Mouse (Mus musculus): ENCODE results near the gene Rara. TPM values are rescaled to one million over a fixed set of nuclear protein-coding genes. Genes with fewer than 3 reads are reported as not detected.

Gene Rara
- polyA plus RNA-seq, 1 experiment from 2014 or later, result 43.7 TPM

GRCm38 (mm10) chr11:98942923-98943641 is 15.5 kb downstream of the Rara start:
- Histone ChIP-seq H3K27me3 (ENCODE audit: low read depth, poor library complexity, severe bottlenecking) (no peaks in the 10 kb centered on the region), H3K36me3 (peaks cover 29% of the 10 kb centered on the region), H3K27ac (peak overlapping the region; percentile 95), H3K9me3 (replicated peaks) (no peaks in the 10 kb centered on the region), H3K4me1 (peaks cover 91% of the 10 kb centered on the region), H3K4me3 (peak overlapping the region; percentile 78)
- WGBS, result 84% methylated on average over 8 of the region's 8 CpGs
- peak; percentile 36 for DNase-seq (ENCODE audit: low spot score)

- Histone ChIP-seq H3K27me3 (ENCODE audit: low read depth, poor library complexity, severe bottlenecking) (no peaks in the 10 kb centered on the region), H3K4me1 (peaks cover 83% of the 10 kb centered on the region), H3K27ac (peak overlapping the region; percentile 95), H3K36me3 (peaks cover 34% of the 10 kb centered on the region), H3K9me3 (replicated peaks) (no peaks in the 10 kb centered on the region), H3K4me3 (peak overlapping the region; percentile 78)
- 34% methylated on average over 14 of the region's 14 CpGs for WGBS
- DNase-seq (ENCODE audit: low spot score), result no peak
These were observed 16.3 kb downstream of the Rara start for GRCm38 (mm10) chr11:98943741-98944461.

GRCm38 (mm10) chr11:98944897-98945604 is 17.4 kb downstream of the Rara start:
- no peak for DNase-seq (ENCODE audit: low spot score)
- no peak overlapping the region for H3K4me3 ChIP-seq
- peaks cover 82% of the 10 kb centered on the region for H3K4me1 ChIP-seq
- WGBS, result 31% methylated on average over 11 of the region's 11 CpGs
- H3K27ac ChIP-seq, result peak overlapping the region; percentile 95
- H3K36me3 ChIP-seq, result peaks cover 43% of the 10 kb centered on the region
- no peaks in the 10 kb centered on the region for H3K27me3 ChIP-seq (ENCODE audit: low read depth, poor library complexity, severe bottlenecking)
- H3K9me3 ChIP-seq (replicated peaks), result no peaks in the 10 kb centered on the region

- Histone ChIP-seq H3K9me3 (replicated peaks) (no peaks in the 10 kb centered on the region), H3K4me3 (no peak overlapping the region), H3K27ac (peak overlapping the region; percentile 95), H3K4me1 (peaks cover 81% of the 10 kb centered on the region), H3K27me3 (ENCODE audit: low read depth, poor library complexity, severe bottlenecking) (no peaks in the 10 kb centered on the region), H3K36me3 (peaks cover 46% of the 10 kb centered on the region)
- 51% methylated on average over 3 of the region's 3 CpGs for WGBS
- no peak for DNase-seq (ENCODE audit: low spot score)
These were observed 18.0 kb downstream of the Rara start for GRCm38 (mm10) chr11:98945605-98945977.

GRCm38 (mm10) chr11:98947969-98948569 is 20.5 kb downstream of the Rara start:
- peaks cover 76% of the 10 kb centered on the region for H3K4me1 ChIP-seq

GRCm38 (mm10) chr11:98949242-98949957 is 21.8 kb downstream of the Rara start:
- peak overlapping the region; percentile 12; the same call in 1 of the 2 replicates for H3K27ac ChIP-seq
- peaks cover 69% of the 10 kb centered on the region for H3K36me3 ChIP-seq
- H3K4me3 ChIP-seq, result no peak overlapping the region
- no peak for DNase-seq (ENCODE audit: low spot score)
- no peaks in the 10 kb centered on the region for H3K9me3 ChIP-seq (replicated peaks)
- WGBS, result 79% methylated on average over 12 of the region's 12 CpGs
- H3K27me3 ChIP-seq (ENCODE audit: low read depth, poor library complexity, severe bottlenecking), result no peaks in the 10 kb centered on the region
- peaks cover 76% of the 10 kb centered on the region for H3K4me1 ChIP-seq

More at GRCm38 (mm10) chr11:98947969-98948569, 20.5 kb downstream of the Rara start:
- peaks cover 69% of the 10 kb centered on the region for H3K36me3 ChIP-seq
- no peaks in the 10 kb centered on the region for H3K27me3 ChIP-seq (ENCODE audit: low read depth, poor library complexity, severe bottlenecking)
- WGBS, result 88% methylated on average over 18 of the region's 18 CpGs
- no peak for DNase-seq (ENCODE audit: low spot score)
- H3K4me3 ChIP-seq, result no peak overlapping the region
- no peaks in the 10 kb centered on the region for H3K9me3 ChIP-seq (replicated peaks)
- H3K27ac ChIP-seq, result no peak overlapping the region

- peak overlapping the region; percentile 12; the same call in 1 of the 2 replicates for H3K27ac ChIP-seq
- WGBS, result 89% methylated on average over 7 of the region's 7 CpGs
These were observed 22.4 kb downstream of the Rara start for GRCm38 (mm10) chr11:98949958-98950460.

GRCm38 (mm10) chr11:98950484-98950883 is 22.9 kb downstream of the Rara start:
- 92% methylated on average over 9 of the region's 9 CpGs for WGBS
- Histone ChIP-seq H3K4me3 (no peak overlapping the region), H3K4me1 (peaks cover 76% of the 10 kb centered on the region), H3K36me3 (peaks cover 65% of the 10 kb centered on the region), H3K9me3 (replicated peaks) (no peaks in the 10 kb centered on the region), H3K27ac (no peak overlapping the region), H3K27me3 (ENCODE audit: low read depth, poor library complexity, severe bottlenecking) (no peaks in the 10 kb centered on the region)
- no peak for DNase-seq (ENCODE audit: low spot score)

More at GRCm38 (mm10) chr11:98949958-98950460, 22.4 kb downstream of the Rara start:
- no peak for DNase-seq (ENCODE audit: low spot score)
- no peaks in the 10 kb centered on the region for H3K9me3 ChIP-seq (replicated peaks)
- peaks cover 66% of the 10 kb centered on the region for H3K36me3 ChIP-seq
- H3K27me3 ChIP-seq (ENCODE audit: low read depth, poor library complexity, severe bottlenecking), result no peaks in the 10 kb centered on the region
- H3K4me3 ChIP-seq, result no peak overlapping the region
- H3K4me1 ChIP-seq, result peaks cover 76% of the 10 kb centered on the region

- H3K27me3 ChIP-seq (ENCODE audit: low read depth, poor library complexity, severe bottlenecking), result no peaks in the 10 kb centered on the region
- no peaks in the 10 kb centered on the region for H3K9me3 ChIP-seq (replicated peaks)
- peaks cover 65% of the 10 kb centered on the region for H3K36me3 ChIP-seq
- H3K4me1 ChIP-seq, result peaks cover 76% of the 10 kb centered on the region
- WGBS, result 80% methylated on average over 16 of the region's 16 CpGs
- peak overlapping the region; percentile 66 for H3K27ac ChIP-seq
- DNase-seq (ENCODE audit: low spot score), result no peak
- H3K4me3 ChIP-seq, result 0 out of 2 replicates have a peak overlapping the region, but pooled peaks have one; percentile 10
These were observed 23.6 kb downstream of the Rara start for GRCm38 (mm10) chr11:98951026-98951906.

- Histone ChIP-seq H3K4me3 (no peak overlapping the region), H3K27ac (no peak overlapping the region), H3K4me1 (peaks cover 74% of the 10 kb centered on the region), H3K9me3 (replicated peaks) (no peaks in the 10 kb centered on the region), H3K27me3 (ENCODE audit: low read depth, poor library complexity, severe bottlenecking) (no peaks in the 10 kb centered on the region), H3K36me3 (peaks cover 70% of the 10 kb centered on the region)
- 87% methylated on average over 1 of the region's 1 CpGs for WGBS
- DNase-seq (ENCODE audit: low spot score), result no peak
These were observed 24.5 kb downstream of the Rara start for GRCm38 (mm10) chr11:98952111-98952510.

- 71% methylated on average over 2 of the region's 2 CpGs for WGBS
- Histone ChIP-seq H3K9me3 (replicated peaks) (no peaks in the 10 kb centered on the region), H3K27ac (peak overlapping the region; percentile 78), H3K27me3 (ENCODE audit: low read depth, poor library complexity, severe bottlenecking) (no peaks in the 10 kb centered on the region), H3K36me3 (peaks cover 70% of the 10 kb centered on the region), H3K4me1 (peaks cover 68% of the 10 kb centered on the region), H3K4me3 (no peak overlapping the region)
- DNase-seq (ENCODE audit: low spot score), result no peak
These were observed 25.1 kb downstream of the Rara start for GRCm38 (mm10) chr11:98952736-98953135.

Measured in limb, embryonic 10.5 days (tissue).